Mouse (Mus musculus) thymus, postnatal 10 days (tissue): ENCODE data around the gene AC131692.1.

Experiments
- DNase-seq, 2 experiments: peaks; one replicate each; pipeline ENCODE4 v3.0.0; 2021; ENCODE audit warnings: low spot score in 2 of 2

AC131692.1 gene

DNA sequence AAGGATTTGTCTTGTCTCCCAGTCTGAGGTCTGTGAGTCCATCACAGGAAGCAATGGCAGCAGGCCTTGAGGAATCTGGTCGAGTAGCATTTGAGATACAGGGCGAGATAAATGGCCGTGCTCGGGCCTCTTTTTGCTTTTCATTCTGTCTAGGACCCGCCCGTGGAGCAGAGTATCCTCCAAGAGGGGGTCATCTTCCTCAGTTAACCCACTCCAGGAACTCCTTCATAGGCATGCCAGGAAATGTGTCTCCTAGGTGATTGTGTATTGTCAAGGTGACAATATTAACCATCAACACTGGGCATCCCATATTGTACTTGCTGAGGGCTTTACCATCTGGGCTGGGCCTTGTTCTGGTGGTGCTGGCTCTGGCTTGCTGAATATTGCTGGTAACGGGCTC is at the start of gene AC131692.1:
AC131692.1 (plus strand) TSS at position 301 of the 400 bp plus-strand sequence.
- no peak for DNase-seq

DNA sequence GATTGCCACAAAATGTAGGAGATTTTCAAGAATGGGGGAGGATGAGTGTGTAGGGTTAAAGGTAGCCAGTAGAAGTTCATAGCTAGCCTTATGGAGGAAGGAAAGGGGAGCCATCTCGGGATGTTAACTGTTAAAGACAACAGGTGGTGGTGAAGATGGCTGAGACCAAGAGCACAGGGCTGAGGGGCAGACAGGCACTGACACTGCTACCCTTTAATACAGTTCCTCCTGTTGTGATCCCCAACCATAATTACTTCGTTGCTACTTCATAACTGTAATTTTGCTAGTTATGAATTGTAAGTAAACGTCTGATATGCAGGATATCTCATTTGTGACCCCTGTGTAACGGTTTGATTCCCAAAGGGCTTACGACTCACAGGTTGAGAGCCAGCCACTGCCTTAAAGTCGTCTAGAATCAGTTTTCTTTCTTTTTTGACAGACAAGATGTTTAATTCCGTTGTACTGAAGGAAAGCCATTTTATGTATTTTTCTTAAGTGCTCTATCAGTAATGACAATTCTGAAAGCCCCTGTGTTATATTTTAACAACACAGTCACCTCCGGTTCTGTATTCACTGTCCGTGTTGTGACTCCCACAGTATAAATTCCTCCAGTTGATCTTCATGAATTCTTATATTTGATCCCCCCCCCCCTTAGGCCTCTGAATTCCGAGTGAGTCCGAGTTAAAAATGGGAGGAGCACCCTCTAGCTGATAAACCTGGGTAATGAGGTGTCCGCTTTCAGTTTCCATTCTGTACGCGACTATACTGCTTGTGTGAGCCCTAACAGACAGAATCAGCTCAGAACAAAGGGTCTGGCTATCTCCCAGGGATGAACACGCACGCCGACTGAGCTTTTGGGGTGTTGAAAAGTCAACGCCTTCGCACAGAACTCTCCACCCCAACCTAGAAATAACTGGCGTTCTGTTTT is 48.6 kb upstream of the AC131692.1 start:
- DNase-seq = no peak

- peak; percentile 84 to 88 for DNase-seq
These were observed 47.7 kb upstream of the AC131692.1 start, which contains the start of gene Syvn1 for GRCm38 (mm10) chr19:6046294-6047153. Syvn1 (plus strand) TSS chr19:6046576.

- DNase-seq = peak in 1 of 2 experiments; percentile 33
These were observed 46.9 kb upstream of the AC131692.1 start for GRCm38 (mm10) chr19:6047154-6047898.

GRCm38 (mm10) chr19:6047899-6048166 is 46.4 kb upstream of the AC131692.1 start:
- no peak for DNase-seq

DNA sequence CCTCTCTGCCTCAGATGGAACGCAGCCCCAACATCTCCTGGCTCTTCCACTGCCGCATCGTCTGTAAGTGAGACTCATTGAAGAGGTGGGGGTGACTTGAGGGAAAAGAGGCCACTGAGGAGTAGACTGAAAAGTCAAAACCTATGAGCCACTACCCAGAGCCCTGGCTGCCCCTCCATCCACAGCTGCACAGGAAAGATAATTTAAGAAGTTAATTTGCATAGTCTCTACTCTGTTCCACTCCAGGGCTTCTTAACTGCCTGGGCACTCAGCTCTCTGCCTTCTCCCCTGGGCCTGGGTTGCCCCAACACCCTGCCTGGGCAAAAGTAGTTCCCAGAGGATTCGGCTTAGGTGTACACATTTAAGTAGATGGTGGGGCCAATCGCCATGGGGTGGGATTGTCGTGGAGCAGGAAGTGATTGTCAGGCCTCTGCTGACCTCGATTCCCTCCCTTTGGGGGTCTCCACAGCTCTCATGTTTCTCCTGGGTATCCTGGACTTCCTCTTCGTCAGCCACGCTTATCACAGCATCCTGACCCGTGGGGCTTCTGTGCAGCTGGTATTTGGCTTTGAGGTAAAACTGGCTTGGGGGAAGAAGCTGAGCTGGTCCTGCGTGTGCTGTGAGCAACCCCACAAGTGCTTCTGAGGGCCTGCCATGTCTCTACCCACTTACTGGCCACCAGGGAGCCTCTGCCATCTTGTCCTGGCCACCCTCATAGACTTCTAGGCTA is 45.4 kb upstream of the AC131692.1 start:
- DNase-seq = no peak

DNA sequence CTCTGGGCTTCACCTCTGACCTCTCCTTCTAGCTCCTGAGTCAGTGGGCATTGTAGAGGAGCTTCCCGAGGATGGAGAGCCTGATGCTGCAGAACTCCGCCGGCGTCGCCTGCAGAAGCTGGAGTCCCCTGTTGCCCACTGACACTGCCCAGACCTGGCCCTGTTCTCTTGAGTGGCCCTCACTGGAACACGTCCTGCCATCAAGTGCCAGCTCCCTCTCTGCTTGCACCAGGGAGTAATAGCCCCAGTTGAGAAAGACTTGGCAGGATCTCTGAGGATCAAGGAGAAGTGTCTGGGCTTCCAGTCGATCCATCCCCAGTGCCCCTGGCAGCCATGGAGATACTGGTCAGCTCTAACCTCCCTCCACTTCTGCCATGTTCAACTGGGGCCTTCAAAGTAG is 41.7 kb upstream of the AC131692.1 start:
- DNase-seq = no peak

GRCm38 (mm10) chr19:6054296-6054695 is 39.9 kb upstream of the AC131692.1 start:
- no peak for DNase-seq

- DNase-seq = no peak
These were observed 37.5 kb upstream of the AC131692.1 start for GRCm38 (mm10) chr19:6056696-6057095.

DNA sequence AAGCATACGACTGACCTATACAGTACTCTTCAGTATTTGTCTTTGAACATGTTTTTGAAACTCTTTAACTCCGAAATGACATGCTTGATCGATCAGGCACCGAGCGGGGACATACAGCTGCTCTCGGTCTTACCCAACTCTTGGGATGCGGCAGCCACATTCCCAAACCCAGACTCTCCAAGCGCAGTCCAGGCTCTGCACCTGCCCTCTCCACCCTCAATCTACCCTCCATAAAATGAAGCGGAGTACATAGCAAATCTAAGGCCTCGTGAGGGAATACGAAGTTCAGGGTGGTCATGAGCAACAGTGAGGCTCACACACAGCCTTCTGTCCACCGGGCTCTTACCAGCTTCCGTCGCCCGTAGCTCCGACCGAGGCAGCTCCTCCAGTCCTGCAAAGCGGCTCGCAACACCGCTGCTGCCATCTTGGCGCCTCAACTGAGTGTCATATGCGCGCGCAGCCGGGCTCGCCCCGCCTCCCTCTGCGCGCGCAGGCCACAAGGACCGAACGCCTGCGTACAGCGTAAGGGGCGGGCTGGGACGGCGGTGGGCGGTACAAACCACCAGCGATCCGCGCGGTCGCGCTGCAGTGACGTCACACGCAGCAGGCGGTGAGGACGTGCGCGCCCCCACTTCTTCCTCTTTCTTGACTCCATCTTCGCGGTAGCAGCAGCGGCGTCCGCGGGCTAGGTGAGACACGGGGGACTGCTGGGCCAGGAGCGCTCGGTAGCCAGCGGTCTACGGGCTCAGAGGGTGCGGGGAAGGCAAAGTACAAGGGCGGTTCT is 36.7 kb upstream of the AC131692.1 start, which contains the start of the genes Mrpl49 and Fau:
Mrpl49 (minus strand) TSS at position 473 of the 784 bp plus-strand sequence.
Fau (plus strand) TSS at position 532 of the 784 bp plus-strand sequence.
- DNase-seq = peak; percentile 98 to 99

- DNase-seq = no peak
These were observed 35.7 kb upstream of the AC131692.1 start for GRCm38 (mm10) chr19:6058513-6058912.

DNA sequence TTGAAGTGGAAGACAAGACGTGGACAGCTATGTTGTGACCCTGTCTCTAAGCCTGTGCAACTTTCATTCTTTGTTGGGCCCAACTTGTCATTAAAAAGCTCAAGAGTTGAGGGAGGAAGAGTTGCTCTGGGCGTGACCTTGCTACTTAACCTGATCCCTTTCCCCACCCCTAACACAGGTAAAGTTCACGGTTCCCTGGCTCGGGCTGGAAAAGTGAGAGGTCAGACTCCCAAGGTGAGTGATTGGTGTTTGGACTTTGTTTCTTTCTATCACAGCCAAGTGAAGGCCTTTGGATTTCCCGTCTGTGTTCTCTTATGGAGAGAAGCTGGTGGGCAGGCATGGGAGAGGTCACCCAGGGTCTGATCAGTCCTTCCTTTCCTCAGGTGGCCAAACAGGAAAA is 35.3 kb upstream of the AC131692.1 start:
- DNase-seq = no peak

DNA sequence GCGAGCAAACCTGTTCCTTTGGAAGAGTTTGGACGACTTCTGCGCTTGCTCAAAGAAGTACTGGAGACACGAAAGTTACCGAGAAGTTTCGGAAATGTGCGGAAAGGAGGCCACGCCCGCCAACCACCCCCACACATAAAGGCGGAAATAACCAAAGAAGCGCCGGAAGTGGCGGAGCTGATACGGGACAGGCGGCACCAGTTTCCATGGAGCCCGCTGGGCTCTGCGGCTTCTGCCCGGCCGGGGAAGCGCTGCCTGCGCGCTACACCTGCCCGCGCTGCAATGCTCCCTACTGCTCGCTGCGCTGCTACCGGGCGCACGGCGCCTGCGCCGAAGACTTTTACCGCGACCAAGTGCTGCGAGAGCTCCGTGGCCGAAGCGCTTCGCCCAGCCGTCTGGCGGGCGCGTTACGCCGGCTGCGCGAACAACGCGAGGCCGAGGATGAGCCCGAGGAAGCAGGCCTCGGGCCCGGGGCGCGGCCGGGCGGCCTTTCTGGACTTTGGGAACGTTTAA is 33.1 kb upstream of the AC131692.1 start, which contains the start of gene Znhit2:
Znhit2 (plus strand) TSS at position 172 of the 513 bp plus-strand sequence.
- DNase-seq = peak; percentile 91 to 92

DNA sequence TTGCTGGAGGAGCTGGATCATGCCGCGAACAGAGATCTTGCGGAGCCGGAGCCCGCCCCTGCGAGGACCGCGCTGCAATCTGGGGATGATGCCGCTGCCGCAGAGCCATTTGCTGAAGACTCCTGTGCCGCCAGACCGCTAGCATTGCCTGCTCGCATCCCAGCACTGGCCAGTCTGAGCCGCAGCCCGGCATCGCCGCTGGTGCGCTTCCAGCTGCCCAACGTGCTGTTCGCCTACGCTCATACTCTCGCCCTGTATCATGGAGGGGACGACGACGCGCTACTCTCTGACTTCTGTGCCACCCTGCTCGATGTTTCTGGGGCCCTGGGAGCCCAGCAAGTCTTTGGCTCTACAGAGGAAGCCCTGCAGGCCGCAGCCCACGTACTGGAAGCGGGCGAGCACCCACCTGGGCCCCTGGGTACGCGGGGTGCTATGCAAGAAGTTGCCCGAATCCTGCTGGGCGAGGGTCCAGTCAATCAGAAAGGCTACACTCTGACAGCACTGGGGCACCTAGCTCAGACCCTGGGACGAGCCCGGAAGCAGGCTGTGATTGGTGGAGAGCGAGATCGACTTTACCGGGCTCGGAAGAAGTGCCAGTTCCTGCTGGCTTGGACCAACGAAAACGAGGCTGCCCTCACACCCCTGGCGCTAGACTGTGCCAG is 32.4 kb upstream of the AC131692.1 start:
- DNase-seq = peak; percentile 63 to 67

DNA sequence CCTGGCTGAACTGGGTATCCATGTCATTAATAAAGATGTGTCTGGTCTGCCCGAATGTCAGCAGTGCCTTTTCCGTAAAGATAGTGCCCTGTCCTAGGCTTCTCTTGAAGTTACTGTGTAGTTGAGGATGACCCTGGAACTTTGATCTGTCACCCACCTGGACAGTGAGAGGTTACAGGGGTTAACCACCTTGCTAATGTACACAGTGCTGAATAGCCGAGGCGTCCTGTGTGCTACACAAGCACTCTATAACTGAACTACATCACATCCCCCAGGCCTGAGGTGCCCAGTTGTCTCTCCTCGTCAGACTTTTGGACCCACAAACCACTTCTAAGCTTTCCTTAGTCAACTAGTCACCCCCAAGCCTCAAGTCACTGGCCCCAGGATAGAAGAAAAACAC is 31.8 kb upstream of the AC131692.1 start:
- DNase-seq = no peak

GRCm38 (mm10) chr19:6063081-6063480 is 31.1 kb upstream of the AC131692.1 start:
- DNase-seq = no peak

DNA sequence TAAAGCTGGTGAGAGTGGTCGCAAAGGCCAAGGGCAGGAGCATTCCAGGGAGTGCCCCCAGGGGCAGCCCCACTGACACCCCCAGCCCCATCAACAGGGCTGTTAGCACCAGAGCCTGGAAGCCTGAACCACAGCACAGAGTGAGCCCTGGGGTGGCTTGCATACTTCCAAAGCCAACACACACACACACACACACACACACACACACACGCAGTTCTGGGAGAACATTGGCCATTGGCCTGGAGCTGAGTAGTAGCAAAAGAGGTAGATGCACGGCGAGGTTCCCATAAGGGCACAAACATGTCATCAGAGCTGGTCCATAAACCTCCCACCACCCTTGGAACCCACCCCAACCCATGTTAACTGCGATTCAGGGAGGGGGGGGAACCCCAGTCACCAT is 27.6 kb upstream of the AC131692.1 start:
- DNase-seq = no peak

DNA sequence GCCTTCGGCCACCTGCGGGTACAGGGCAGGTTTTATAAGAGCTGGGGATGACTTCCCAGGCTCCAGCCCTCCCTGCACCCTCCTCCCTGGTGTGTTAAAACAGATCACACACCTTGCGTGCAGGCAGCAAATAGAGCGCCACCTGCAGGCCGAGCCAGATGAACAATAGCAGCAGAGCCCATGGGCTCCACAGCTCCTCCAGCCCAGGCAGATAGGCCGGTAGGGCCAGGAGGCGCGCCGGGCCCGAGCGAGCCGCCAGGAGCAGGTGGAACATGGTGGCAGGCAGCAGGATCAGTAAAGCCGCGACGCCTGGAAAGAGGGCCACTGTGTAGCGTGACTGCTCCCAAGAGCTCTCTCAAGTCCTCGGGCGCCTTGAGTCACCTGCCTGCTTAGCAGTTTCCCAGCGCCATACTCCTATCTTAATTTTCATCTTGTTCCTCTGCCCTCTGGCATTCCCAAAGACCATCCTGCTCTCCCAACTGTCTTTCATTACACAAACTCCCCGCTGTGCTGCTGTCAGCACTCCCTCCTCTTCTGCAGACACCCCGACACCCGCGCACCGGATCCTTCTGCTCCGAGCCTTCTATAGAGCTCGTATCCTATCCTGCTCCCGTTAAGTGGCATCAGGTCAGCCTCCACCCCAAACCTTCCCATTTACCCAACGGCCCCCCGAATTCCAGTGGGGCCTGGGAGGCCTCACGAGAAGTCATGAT is 27.1 kb upstream of the AC131692.1 start:
- peak; percentile 76 to 89 for DNase-seq
